Mouse (Mus musculus) embryonic stem cell, embryonic (primary cell): ENCODE measurements around the gene Slc35e1.

Experiments used
- CTCF ChIA-PET, 4 experiments: fragments of 300-600 bp in 2 of 4; fragments of 350-600 bp in 2 of 4; sonication (Branson Sonifier 250); formaldehyde crosslinking; loops; one replicate each; lab custom pipeline; 2022; ENCODE audit warnings: inconsistent platforms in 2 of 4; lab: Charles Lee
- POLR2A ChIA-PET, 4 experiments: fragments of 300-600 bp in 2 of 4; fragments of 350-600 bp in 2 of 4; sonication (Branson Sonifier 250); formaldehyde crosslinking; loops; one replicate each; lab custom pipeline; 2022; ENCODE audit warnings: antibody characterized with exemption in 4 of 4, inconsistent platforms in 1 of 4; lab: Charles Lee

The Slc35e1 gene

DNA sequence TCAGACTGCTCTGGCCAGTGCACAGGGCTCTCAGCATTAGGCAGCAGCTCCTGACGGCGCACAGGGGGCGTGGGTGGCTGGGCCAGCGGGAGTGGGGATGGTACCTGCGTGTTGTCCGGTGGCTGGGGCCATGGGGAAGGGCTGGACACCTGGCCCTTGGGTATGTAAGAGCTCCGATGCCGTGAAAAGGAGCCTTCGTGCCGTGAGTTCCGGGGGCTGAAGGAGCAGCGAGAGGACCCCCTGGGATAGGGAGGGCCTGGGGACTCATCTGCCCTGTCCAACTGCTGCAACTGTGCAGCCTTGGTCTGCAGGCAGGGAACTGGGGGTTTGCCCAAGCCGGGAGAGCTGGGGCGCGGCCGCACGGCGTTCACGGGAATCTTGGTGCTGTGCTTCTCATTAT, 3.8 kb upstream of the Slc35e1 start:
- POLR2A ChIA-PET = interaction anchor here in 3 of 4 experiments (0.8 to 8.3 kb wide), 36 partner anchors 8 to 233 kb away, joined by 3 to 114 read pairs (median 4); partner anchors contain the start of genes Cherp (in 2 of the 3), Med26 (in 2 of the 3), Klf2 (in 1 of the 3) and Smim7 (in 1 of the 3)
- CTCF ChIA-PET = interaction anchor here (0.5 to 1.6 kb wide), 11 partner anchors 8 to 319 kb away, joined by 3 to 8 read pairs (median 3); no protein-coding TSS in a partner anchor

DNA sequence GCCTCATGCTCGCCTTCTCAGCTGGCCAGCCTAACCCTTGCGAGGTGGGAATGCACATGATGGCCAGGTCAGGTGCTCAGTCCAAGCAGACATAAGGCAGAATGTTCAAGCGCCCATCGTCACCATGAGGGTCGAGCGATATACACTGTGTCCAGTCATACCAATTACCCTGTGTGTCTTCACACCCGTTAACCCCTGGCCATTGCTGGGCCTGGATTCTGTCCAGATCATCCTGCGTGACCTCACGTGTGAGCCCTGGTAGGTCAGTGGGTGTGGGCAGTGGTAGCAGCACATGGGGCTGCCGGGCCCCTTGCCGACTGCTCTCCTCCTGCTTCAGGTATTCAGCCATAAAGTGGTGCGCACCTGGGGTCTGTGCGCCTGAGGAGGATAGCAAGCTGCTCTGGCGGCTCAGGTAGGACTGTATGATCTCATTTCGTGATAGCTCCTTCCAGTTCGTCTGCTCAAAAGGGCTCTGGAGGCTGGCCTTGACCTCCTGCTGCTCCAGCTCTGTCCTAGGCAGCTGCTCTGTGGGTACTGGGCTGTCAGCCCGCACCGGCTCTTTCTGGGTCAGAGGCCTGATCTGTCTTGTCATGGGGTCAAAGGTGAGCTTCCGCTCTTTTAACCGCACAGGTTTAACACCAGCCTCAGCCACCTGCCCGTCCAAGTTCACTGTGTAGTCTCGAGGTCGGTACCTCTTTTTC, 3.1 kb upstream of the Slc35e1 start:
- ChIA-PET POLR2A (interaction anchor here in 3 of 4 experiments (0.7 to 8.3 kb wide), 35 partner anchors 9 to 232 kb away, joined by 3 to 114 read pairs (median 4); partner anchors contain the start of genes Cherp (in 2 of the 3), Med26 (in 2 of the 3), Smim7 (in 1 of the 3) and Tmem38a (in 1 of the 3)), CTCF (interaction anchor here (0.8 to 1.6 kb wide), 9 partner anchors 9 to 44 kb away, joined by 3 to 8 read pairs (median 3); no protein-coding TSS in a partner anchor)

DNA sequence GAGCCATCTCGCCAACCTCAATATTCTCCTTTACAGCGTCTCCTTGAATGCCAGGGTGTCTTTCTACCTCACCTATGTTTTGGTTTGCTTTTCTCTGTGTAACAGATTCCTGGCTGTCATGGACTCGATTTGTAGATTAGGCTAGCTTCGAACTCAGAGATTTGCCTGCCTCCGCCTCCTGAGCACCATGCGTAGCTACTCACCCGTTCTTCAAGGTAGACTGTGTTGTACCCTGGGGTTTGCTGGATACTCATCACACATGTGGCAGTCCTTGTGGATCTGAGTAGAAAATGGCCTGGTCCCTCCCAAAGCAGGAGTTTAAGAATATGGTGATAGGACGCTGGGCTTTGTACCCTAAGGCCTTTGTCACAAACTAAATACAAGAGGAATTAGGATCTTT, 967 bp upstream of the Slc35e1 start:
- POLR2A ChIA-PET = interaction anchor here in 2 of 4 experiments (0.6 to 8.3 kb wide), 24 partner anchors 9 to 159 kb away, joined by 3 to 114 read pairs (median 3); partner anchors contain the start of genes Med26 (in 2 of the 2) and Smim7 (in 1 of the 2)
- CTCF ChIA-PET = interaction anchor here in 1 of 4 experiments (1.1 kb wide), 1 partner anchor 96 kb away, joined by 3 read pairs; no protein-coding TSS in a partner anchor

DNA sequence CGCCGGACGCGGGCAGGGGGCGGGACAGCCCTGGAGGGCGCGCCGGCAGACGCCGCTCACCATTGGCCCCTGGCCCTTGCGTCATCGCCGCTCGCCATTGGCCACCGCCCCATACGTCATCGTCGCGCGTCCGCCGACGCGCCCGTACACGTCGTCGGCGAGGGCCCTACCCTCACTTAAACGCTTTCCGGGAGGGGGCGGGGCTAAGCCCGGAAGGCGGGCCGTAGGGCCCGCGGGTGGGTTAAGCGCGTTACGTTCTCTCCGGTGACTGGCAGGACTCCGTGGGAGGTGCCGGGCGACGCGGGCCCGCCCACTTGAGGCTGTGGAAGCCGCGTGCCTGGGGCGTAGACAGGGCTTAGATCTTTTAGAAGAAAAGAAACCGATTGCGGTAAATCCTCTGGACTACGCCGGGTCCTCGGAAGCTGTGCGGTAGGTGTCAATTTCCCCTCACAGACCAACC, 238 bp upstream of the Slc35e1 start:
- ChIA-PET CTCF (interaction anchor here in 1 of 4 experiments (1.1 kb wide), 1 partner anchor 96 kb away, joined by 3 read pairs; no protein-coding TSS in a partner anchor), POLR2A (interaction anchor here in 2 of 4 experiments (0.6 to 8.3 kb wide), 16 partner anchors 12 to 158 kb away, joined by 3 to 114 read pairs (median 3); partner anchors contain the start of gene Med26 (in 1 of the 2))

DNA sequence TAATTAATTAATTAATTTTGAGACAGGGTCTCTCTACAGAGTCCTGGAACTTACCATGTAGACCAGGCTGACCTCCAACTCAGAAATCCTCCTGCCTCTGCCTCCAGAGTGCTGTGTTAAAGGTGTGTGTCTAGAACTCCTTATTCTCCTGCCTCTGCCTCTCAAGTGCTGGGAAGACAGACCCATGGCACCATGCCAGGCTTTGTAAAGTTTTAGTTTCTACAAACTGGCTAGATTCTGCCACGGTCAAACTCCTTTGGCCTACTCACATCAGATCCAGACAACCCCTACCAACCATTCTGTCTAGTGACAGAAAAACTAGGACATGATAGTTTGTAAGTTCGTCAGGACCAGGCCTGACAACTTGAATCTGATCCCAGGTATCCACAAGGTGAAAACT, 1.4 kb downstream of the Slc35e1 start:
- CTCF ChIA-PET = no interaction called here
- POLR2A ChIA-PET = interaction anchor here in 3 of 4 experiments (0.7 to 1.8 kb wide), 9 partner anchors 10 to 236 kb away, joined by 3 to 5 read pairs (median 3); partner anchors contain the start of gene Cherp (in 1 of the 3)

DNA sequence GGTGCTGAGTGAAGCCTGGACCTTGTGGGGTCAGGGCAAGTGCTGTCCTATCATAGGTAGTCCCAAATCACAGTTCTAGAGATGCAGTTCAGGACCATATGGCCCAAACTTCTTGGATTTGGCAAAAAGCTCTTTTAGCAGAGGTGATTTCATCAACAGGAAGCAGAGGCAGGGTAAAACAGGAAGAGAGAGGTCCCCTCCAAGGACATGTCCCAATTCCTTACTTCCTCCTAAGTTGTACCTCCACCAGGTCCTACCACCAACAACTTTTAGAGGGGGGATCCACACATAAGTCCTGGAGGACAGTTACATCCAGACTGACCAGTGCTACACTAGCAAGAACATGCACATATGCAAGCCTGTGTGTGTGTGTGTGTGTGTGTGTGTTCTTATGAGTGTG, 5.4 kb downstream of the Slc35e1 start:
- CTCF ChIA-PET = interaction anchor here in 1 of 4 experiments (0.8 kb wide), 1 partner anchor 32 kb away, joined by 3 read pairs; no protein-coding TSS in a partner anchor
- POLR2A ChIA-PET = interaction anchor here in 3 of 4 experiments (0.6 to 3.1 kb wide), 11 partner anchors 9 to 917 kb away, joined by 3 to 24 read pairs (median 4); partner anchors contain the start of gene Cherp (in 1 of the 3)

DNA sequence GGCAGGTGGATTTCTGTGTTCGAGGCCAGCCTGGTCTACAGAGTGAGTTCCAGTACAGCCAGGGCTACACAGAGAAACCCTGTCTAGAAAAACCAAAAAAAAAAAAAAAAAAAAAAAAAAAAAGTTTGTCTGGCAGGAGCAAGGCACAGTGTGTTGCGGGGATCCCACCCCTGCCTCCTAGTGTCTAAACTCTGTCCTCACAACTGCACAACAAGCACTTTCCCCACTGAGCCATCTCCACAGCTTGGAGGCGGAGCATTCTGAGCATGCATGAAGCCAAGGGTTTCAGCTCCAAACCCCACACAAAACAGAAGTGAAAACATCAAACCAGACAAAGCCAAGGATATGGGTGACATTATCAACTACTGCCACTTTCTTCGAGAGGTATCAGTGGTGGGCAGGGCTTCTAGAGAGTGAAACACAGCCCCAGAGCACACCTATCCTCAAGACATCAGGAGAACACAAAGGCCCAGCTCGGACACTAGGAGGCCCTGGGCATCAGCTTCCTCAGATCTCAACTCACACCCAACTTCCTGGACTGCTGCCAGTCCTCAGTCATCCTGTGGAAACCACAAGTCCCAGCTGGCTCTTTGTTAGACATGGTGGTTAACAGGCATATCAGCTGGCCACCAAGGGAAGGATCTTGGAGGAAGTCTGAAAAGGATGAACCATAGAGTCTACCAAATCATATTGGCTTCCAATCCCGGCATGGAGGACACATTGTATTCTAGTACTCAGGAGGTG, 6.8 kb downstream of the Slc35e1 start:
- CTCF ChIA-PET = interaction anchor here in 3 of 4 experiments (0.7 to 1.1 kb wide), 5 partner anchors 11 to 53 kb away, joined by 3 to 9 read pairs (median 3); no protein-coding TSS in a partner anchor

DNA sequence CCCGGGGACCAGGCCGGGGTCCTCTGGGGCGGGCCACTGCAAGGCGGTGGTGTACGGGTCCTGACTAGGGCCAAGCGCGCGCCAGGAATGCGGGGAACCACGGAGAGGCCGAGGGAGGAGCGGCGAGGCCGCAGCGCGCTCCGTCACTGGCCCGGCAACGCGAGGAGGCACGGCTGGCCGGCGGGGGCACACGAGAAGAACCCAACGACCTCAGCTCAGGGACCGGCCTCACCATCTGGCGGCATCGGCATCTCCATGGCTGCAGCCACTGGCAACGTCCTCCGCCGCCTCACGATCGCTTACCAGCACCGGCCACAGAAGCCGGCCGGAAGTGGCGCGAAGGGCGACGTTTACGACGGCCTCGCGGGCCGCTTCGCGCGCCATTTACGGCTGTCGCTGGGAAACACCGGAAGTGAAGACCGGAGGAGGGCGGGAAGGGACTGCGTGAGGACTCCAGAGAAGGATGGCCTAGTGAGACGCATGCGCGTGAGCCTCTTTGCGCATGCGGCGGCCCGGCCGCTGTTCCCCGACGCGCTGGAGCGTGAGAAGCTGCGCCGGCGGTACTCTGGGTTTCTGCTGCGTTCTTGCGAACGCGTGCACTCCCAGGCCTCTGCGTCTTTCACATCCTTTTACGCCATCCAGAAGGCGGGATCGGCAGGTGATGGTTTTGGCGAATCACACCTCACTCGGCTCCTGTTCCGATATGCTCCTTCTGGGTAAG, 17.4 kb downstream of the Slc35e1 start, which contains the start of gene Cherp:
Gene Cherp (minus strand): TSS at position 401 of the 721 bp plus-strand sequence.
- ChIA-PET POLR2A (interaction anchor here (0.5 to 5.7 kb wide), 45 partner anchors 9 to 323 kb away, joined by 3 to 57 read pairs (median 4); partner anchors contain the start of genes Med26 (in 3 of the 4), 1700030K09Rik (in 2 of the 4), Calr3 (in 2 of the 4) and Smim7 (in 2 of the 4)), CTCF (interaction anchor here in 1 of 4 experiments (1.0 kb wide), 1 partner anchor 64 kb away, joined by 3 read pairs; no protein-coding TSS in a partner anchor)

More for the DNA sequence above, 6.8 kb downstream of the Slc35e1 start:
- POLR2A ChIA-PET = interaction anchor here in 2 of 4 experiments (1.1 to 3.1 kb wide), 11 partner anchors 9 to 56 kb away, joined by 3 to 24 read pairs (median 5); partner anchors contain the start of gene Cherp (in 1 of the 2)

DNA sequence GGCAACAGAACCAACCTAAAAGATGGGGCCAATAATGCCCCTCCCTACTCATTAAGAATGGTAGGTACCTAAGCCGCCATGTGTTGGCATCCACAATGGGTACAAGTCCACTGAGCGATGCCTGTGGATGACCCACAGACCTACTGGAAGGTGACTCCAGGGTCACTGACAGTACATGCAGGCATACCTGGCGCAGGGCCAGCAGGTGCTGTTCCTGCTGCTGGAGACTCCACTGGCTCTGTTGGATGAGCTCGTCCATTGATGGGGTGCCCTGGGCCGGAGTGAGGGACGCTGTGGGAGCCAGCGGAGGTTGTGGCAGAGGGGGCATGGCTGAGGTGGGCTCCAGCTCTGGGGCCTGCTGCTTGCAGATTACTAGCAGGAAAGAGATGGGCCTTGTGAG, 21.7 kb downstream of the Slc35e1 start:
- ChIA-PET CTCF (interaction anchor here in 1 of 4 experiments (0.6 kb wide), 1 partner anchor 1914 kb away, joined by 3 read pairs; no protein-coding TSS in a partner anchor), POLR2A (interaction anchor here in 3 of 4 experiments (0.9 to 5.7 kb wide), 14 partner anchors 8 to 193 kb away, joined by 3 to 57 read pairs (median 4); no protein-coding TSS in a partner anchor)

DNA sequence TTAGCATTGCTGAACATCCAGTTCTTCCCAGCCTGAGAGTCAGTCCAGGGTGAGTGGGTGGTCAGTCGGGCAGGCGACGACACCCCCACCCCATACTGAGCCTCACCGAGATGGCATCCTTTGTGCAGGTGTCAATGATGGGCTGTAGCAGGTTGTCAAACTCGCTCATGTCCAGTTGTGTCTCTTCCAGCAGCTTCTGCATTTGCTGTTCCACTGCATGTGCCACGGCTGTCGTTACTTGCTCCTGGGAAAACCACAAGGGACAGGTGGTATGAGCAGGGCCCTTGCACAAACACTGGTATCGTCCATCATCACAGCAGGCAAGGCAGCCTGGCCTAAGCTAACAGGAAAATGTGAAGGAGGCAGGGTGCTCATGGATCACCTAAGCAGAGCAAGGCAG, 22.4 kb downstream of the Slc35e1 start:
- ChIA-PET POLR2A (interaction anchor here in 2 of 4 experiments (1.0 to 3.7 kb wide), 8 partner anchors 8 to 25 kb away, joined by 3 to 16 read pairs (median 6); no protein-coding TSS in a partner anchor), CTCF (no interaction called here)

DNA sequence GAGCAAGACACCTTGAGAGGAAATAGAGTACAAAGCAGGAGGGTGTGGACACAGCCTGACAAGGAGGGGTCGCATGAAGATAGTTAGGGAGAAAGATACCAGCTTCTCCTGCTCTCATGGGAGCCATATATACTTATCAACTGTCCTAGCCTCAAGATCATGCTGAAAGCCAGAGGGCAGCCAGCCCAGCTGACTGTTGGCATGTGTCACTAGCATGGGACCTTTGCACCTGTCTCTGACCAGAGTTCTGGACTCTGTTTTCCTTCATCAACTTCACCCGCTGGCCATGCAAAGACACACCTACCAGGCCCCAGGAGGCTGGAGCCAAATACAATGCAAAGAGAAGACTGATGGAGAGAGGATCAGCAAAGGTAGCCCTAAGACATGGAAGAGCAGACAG, 23.2 kb downstream of the Slc35e1 start:
- ChIA-PET CTCF (interaction anchor here in 1 of 4 experiments (0.5 kb wide), 1 partner anchor 47 kb away, joined by 3 read pairs; no protein-coding TSS in a partner anchor), POLR2A (interaction anchor here in 2 of 4 experiments (0.8 to 3.1 kb wide), 7 partner anchors 9 to 24 kb away, joined by 3 to 12 read pairs (median 5); no protein-coding TSS in a partner anchor)

DNA sequence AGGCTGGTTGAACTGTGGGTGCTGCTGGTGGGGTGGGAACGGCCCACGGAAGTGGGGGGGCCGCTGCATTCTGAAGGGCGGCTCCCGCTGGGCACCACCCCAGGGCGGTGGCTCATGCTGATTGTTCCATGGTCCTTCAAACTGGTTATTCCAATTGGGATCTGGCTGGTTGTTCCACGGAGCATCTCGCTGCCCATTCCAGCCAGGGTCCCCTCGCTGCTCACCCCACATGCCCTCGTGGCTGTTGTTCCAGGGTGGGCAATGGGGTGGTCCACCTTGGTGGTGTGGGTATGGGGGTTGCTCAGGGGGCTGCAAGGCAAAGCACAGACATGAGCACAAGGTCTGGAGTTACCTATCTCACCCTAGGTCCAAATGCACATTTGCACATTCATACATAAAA, 28.2 kb downstream of the Slc35e1 start:
- ChIA-PET CTCF (no interaction called here), POLR2A (interaction anchor here in 1 of 4 experiments (0.6 to 4.6 kb wide), 3 partner anchors 9 to 50 kb away, joined by 3 to 57 read pairs (median 19); partner anchors contain the start of gene Cherp)

DNA sequence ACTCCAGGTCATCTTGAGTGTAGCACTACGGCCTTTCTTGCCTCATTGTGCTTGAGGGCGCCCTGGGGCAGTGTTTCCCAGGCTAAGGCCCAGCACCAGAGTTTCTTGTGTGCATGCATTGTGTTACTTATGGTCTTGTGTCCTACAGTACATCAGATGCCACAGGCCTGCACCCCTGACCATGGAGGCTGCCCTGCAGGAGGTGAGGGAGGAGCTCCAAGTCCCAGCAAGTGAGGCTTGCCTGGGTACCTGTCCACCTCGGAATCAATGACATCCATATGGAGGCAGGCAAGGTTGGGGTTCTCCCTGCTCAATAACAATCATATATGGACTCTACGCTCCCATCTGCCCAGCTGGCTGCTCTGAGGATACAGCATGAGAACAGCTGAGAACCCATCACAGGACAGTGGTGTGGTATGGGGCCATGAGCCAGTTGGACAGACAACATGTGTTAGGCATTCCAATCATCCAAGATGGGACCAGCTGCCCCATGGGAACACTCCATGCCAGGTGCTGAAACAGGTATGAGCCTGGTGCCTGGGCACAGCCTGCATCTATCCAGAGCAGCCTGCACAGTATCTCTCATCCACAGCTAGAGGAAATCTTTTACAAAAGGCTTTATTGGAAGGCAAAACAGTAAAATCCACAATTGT, 32.4 kb downstream of the Slc35e1 start:
- CTCF ChIA-PET = interaction anchor here in 3 of 4 experiments (0.5 to 1.0 kb wide), 3 partner anchors 72 to 199 kb away, joined by 3 to 4 read pairs (median 3); no protein-coding TSS in a partner anchor
- POLR2A ChIA-PET = interaction anchor here in 2 of 4 experiments (0.5 to 4.6 kb wide), 11 partner anchors 9 to 219 kb away, joined by 3 to 57 read pairs (median 4); partner anchors contain the start of genes 1700030K09Rik (in 2 of the 2), Calr3 (in 2 of the 2) and Cherp (in 1 of the 2)

DNA sequence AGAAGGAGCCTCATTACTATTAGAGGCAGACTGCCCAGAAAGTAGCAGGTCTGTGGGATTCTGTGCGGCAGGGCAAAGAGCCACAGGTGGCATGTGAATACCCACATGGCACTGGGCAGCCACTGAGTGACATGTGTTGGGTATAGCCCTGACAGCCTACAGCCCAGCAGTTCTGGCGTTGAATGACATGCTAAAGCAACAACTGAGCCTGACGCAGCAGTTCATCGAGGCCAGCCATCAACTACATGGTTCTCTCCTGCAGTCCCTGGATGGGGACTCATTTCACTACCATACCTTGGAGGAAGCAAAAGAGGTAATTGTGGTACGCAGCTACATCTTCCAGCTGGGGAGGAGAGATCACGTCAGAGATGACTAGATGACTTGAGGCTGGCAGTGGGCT, 34.0 kb downstream of the Slc35e1 start:
- POLR2A ChIA-PET = interaction anchor here in 2 of 4 experiments (0.6 to 5.9 kb wide), 7 partner anchors 9 to 76 kb away, joined by 4 to 31 read pairs (median 10); partner anchors contain the start of gene Cherp (in 1 of the 2)

DNA sequence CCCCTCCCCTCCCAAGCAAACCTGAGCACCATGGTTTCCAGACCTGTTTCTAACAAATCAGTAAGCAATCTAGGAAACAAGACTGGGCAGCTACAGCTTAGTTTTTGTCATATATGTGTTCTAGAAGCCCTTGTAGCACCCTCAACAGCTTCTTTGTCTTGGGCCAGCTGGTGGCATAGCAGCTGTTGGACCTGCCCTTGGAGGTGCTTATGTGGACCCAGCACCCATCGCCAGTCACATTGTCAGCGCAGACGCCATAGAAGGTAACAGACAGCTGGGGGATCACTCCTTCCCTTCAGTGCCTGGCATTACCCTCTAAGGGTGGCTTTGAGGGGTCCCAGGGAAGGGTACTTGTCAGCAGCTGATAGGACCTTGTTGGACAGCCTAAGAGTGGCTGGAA, 34.6 kb downstream of the Slc35e1 start:
- POLR2A ChIA-PET = interaction anchor here in 2 of 4 experiments (0.6 to 5.9 kb wide), 19 partner anchors 10 to 192 kb away, joined by 3 to 31 read pairs (median 6); partner anchors contain the start of genes 1700030K09Rik (in 1 of the 2), Calr3 (in 1 of the 2), Cherp (in 1 of the 2) and Klf2 (in 1 of the 2)
- CTCF ChIA-PET = interaction anchor here in 1 of 4 experiments (0.7 kb wide), 1 partner anchor 12 kb away, joined by 4 read pairs; no protein-coding TSS in a partner anchor

More for the DNA sequence above, 34.0 kb downstream of the Slc35e1 start:
- CTCF ChIA-PET = interaction anchor here in 1 of 4 experiments (0.7 kb wide), 1 partner anchor 130 kb away, joined by 3 read pairs; no protein-coding TSS in a partner anchor
